Mouse (Mus musculus) spleen, adult 2 months (tissue): ENCODE measurements around the gene Pou5f1.

ENCODE experiments used
- CTCF ChIP-seq: fragments of 200-500 bp; IDR thresholded peaks from 2 replicates; pipeline ENCODE4 v1.5.1; 2011; ENCODE audit warnings: mild to moderate bottlenecking, inconsistent platforms; ENCODE audit not compliant: insufficient read depth, insufficient read length, insufficient replicate concordance; ENCODE audit errors: extremely low read depth
- POLR2A ChIP-seq: fragments of 200-500 bp; IDR thresholded peaks from 2 replicates; pipeline ENCODE4 v1.6.1; 2011; ENCODE audit warnings: low read depth, low read length, inconsistent platforms

DNA sequence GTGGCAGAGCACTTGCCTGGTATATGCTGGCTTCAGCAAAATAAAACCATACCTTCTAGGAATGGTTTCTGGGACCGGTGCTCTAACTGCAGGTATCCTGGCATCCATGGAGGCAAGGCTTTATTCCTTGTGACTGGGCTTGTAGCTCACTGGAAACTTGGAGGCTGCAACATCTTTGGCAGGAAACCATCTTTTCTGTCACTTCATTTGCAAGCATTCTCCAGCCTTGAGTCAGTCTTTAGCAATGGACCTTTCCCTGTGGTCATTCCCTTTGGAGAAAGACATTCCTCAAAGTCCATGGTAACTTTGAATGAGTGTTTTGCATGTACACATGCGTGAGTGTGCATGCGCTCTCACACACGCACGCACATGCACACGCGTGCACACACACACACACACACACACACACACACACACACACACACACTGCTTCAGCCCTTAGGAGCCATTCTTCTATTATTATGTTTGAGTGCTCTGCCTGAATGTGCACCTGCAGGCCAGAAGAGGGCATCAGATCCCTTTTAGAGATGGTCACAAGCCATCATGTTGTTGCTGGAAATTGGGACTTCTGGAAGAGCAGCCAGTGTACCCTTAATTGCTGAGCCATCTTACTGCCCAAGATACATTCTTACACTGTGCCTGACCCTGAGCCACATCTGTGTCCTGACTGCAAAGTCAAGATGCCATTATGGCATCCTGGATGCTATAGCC, 7.3 kb downstream of the Pou5f1 start:
- TF ChIP-seq POLR2A, result no peak
- no peak for TF ChIP-seq CTCF
